Mouse (Mus musculus) midbrain, embryonic 15.5 days (tissue): ENCODE data around the gene Gm40460. TPM values are rescaled to one million over a fixed set of nuclear protein-coding genes. Genes with fewer than 3 reads are reported as not detected.
"Not testable (repeated sequence)": the region's sequence is repeated elsewhere in the genome, so short reads cannot be mapped to it uniquely, and the experiment has no call there.

ENCODE experiments used
- ATAC-seq: fragments of 200-750 bp; cut with Nextera tagmentation; replicated peaks from 2 replicates; pipeline ENCODE4 v1.8.0; 2017; ENCODE audit warnings: moderate TSS enrichment
- H3K27ac ChIP-seq: fragments of 300-500 bp; sonication (generic); 2 replicates; pipeline ENCODE4 v1.5.1; 2015; ENCODE audit warnings: mild to moderate bottlenecking, inconsistent platforms
- H3K27me3 ChIP-seq: fragments of 300-500 bp; sonication (generic); replicated peaks from 2 replicates; pipeline ENCODE4 v1.6.1; 2015; ENCODE audit warnings: inconsistent platforms
- H3K36me3 ChIP-seq: fragments of 300-500 bp; sonication (generic); replicated peaks from 2 replicates; pipeline ENCODE4 v1.6.1; 2015; ENCODE audit warnings: inconsistent platforms
- H3K4me1 ChIP-seq: fragments of 300-500 bp; sonication (generic); 2 replicates; pipeline ENCODE4 v1.6.1; 2015; ENCODE audit warnings: inconsistent platforms
- H3K4me2 ChIP-seq: fragments of 300-500 bp; sonication (generic); 2 replicates; pipeline ENCODE4 v1.6.1; 2015; ENCODE audit warnings: inconsistent platforms, mild to moderate bottlenecking, moderate library complexity
- H3K4me3 ChIP-seq: fragments of 300-500 bp; sonication (generic); 2 replicates; pipeline ENCODE4 v1.5.1; 2015; ENCODE audit warnings: mild to moderate bottlenecking, inconsistent platforms
- H3K9ac ChIP-seq: fragments of 300-500 bp; sonication (generic); 2 replicates; pipeline ENCODE4 v1.6.1; 2015; ENCODE audit warnings: mild to moderate bottlenecking, inconsistent platforms
- H3K9me3 ChIP-seq: fragments of 300-500 bp; sonication (generic); 2 replicates; pipeline ENCODE4 v1.6.1; 2016; ENCODE audit warnings: inconsistent platforms
- WGBS: fragments of 180-500 bp; shearing (Covaris S2); methylation state at CpG from one replicate; pipeline ENCODE4 v1.1.7; 2015; ENCODE audit warnings: mixed read lengths; 5-methylcytosine and 5-hydroxymethylcytosine counted together
- polyA plus RNA-seq: library from polyadenylated mRNA; unstranded; fragments of >200 nt; fragmentation: Nextera tagmentation; extraction: Ambion mirVana; gene quantifications from 2 replicates; pipeline ENCODE4 v1.2.1, GENCODE M21; 2015

Gene Gm40460
- polyA plus RNA-seq, 1 experiment from 2014 or later = not detected

DNA sequence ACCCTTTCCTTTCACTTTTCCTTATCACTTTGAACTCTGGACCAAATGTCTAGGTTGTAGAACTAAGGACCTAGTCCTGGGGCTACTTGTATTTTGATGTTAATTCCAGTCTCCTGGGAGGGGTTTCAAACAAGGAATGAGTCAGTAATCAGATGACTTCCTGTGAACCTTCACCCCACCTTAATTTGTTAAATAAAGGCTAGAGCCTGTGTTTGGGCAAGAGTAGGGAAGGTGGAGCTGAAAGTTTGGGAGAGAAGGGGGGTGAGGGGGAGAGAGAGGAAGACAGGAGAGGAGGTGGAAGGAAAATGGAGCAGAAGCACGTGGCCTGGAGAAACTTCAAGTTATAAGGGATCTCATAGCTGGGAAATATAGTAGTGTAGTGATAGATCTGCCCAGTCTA is 9.3 kb downstream of the Gm40460 start:
- Histone ChIP-seq H3K27ac (no peak overlapping the region), H3K4me2 (no peak overlapping the region), H3K9ac (no peak overlapping the region), H3K4me3 (no peak overlapping the region), H3K9me3 (no peaks in the 10 kb centered on the region), H3K27me3 (no peaks in the 10 kb centered on the region), H3K4me1 (no peaks in the 10 kb centered on the region), H3K36me3 (no peaks in the 10 kb centered on the region)
- ATAC-seq = no peak
- 40% methylated on average over 1 of the region's 1 CpGs for WGBS

- not testable (repeated sequence) for H3K9ac ChIP-seq, H3K4me3 ChIP-seq, H3K27me3 ChIP-seq, H3K36me3 ChIP-seq, ATAC-seq, H3K4me1 ChIP-seq, H3K4me2 ChIP-seq, H3K9me3 ChIP-seq, H3K27ac ChIP-seq
- WGBS = 52% methylated on average over 3 of the region's 3 CpGs
Measured at GRCm38 (mm10) chr7:142229871-142230270, 11.0 kb downstream of the Gm40460 start, which contains the start of gene Krtap5-5. Gene Krtap5-5 (minus strand): TSS chr7:142229971.

DNA sequence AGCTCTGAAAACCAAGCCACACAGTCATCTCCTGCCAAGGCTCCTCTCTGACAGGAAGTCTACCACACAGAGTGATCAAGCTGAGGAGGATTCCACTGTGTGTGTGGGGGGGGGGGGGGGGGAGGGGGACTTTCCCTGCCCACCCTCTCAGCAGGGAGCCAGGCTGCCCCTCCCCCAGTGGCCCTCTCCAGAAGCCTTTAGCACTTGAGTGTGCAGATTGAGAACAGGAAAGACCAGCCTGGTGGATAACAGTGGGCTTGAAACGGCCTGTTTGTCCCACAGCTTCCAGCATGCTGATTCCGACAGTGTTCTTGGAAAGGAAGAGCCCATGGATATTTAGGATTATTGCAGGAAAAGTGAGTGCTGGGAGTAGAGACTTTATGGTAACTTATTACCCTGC is 16.4 kb downstream of the Gm40460 start:
- Histone ChIP-seq H3K4me1 (no peaks in the 10 kb centered on the region), H3K9me3 (no peaks in the 10 kb centered on the region), H3K4me3 (no peak overlapping the region), H3K36me3 (no peaks in the 10 kb centered on the region), H3K4me2 (no peak overlapping the region), H3K27me3 (no peaks in the 10 kb centered on the region), H3K27ac (no peak overlapping the region), H3K9ac (no peak overlapping the region)
- WGBS = 57% methylated on average over 2 of the region's 2 CpGs
- ATAC-seq = no peak

DNA sequence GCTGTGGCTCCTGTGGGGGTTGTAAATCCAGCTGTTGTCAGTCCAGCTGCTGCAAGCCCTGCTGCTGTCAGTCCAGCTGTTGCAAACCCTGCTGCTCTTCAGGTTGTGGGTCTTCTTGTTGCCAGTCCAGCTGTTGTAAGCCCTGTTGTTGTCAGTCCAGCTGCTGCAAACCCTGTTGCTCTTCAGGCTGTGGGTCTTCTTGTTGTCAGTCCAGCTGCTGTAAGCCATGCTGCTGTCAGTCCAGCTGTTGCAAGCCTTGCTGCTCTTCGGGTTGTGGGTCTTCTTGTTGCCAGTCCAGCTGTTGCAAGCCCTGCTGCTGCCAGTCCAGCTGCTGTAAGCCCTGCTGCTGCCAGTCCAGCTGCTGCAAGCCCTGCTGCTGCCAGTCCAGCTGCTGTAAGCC is 28.7 kb downstream of the Gm40460 start:
- H3K4me2 ChIP-seq, ATAC-seq, H3K27ac ChIP-seq, H3K27me3 ChIP-seq, H3K9me3 ChIP-seq, H3K4me3 ChIP-seq, H3K4me1 ChIP-seq, H3K36me3 ChIP-seq, H3K9ac ChIP-seq: not testable (repeated sequence)
- 61% methylated on average over 1 of the region's 1 CpGs for WGBS

DNA sequence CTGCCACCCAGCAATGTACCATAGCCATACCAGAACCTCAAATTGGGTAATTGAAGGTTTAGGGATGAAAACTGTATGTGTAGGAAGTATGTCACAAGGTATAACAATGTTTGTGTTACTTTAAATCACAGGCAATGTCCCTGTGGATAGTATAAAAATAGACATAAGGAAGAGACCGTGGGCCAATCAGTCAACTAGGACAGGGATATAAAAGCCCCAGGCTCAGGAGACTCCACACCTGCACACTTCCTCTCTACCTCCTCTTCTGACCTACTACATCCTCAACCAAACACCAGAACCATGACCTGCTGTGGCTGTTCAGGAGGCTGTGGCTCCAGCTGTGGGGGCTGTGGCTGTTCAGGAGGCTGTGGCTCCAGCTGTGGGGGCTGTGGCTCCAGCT is 29.3 kb downstream of the Gm40460 start, which contains the start of gene Gm7579:
TSS of gene Gm7579 (plus strand) at position 301 of the 400 bp plus-strand sequence.
- ATAC-seq = no peak
- H3K27me3 ChIP-seq = no peaks in the 10 kb centered on the region
- WGBS = 84% methylated on average over 1 of the region's 1 CpGs
- no peak within 1 kb of the TSS for H3K9ac ChIP-seq
- no peaks in the 10 kb centered on the region for H3K4me1 ChIP-seq
- H3K4me2 ChIP-seq = no peak within 1 kb of the TSS
- H3K36me3 ChIP-seq = no peaks in the 10 kb centered on the region
- H3K9me3 ChIP-seq = no peaks in the 10 kb centered on the region
- H3K4me3 ChIP-seq = no peak within 1 kb of the TSS
- no peak within 1 kb of the TSS for H3K27ac ChIP-seq

- H3K27me3 ChIP-seq, H3K4me3 ChIP-seq, H3K9ac ChIP-seq, H3K4me1 ChIP-seq, ATAC-seq, H3K27ac ChIP-seq, H3K36me3 ChIP-seq, H3K9me3 ChIP-seq, H3K4me2 ChIP-seq: not testable (repeated sequence)
- WGBS = 71% methylated on average over 5 of the region's 5 CpGs
Measured at GRCm38 (mm10) chr7:142206891-142207290, 34.0 kb downstream of the Gm40460 start.

DNA sequence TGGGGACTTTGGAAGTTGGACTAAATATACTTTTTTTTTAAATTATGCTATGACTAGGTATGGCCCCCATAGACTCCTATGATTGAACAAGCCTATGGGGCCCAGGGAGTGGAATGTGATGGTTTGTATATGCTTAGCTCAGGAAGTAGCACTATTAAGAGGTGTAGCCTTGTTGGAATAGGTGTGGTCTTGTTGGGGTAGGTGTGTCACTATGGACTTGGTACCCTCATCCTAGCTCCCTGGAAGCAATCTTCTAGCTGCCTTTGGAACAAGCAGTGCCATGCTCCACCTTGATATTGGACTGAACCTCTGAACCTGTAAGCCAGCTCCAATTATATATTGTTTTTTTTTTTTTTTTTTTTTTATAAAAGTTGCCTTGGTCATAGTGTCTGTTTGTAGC is 35.4 kb downstream of the Gm40460 start:
- Histone ChIP-seq H3K27ac (no peak overlapping the region), H3K9ac (no peak overlapping the region)

GRCm38 (mm10) chr7:142201064-142201463 is 39.8 kb downstream of the Gm40460 start, which contains the start of gene Krtap5-3:
Gene Krtap5-3 (plus strand): TSS chr7:142201364.
- no peak within 1 kb of the TSS for H3K9ac ChIP-seq
- no peaks in the 10 kb centered on the region for H3K27me3 ChIP-seq
- no peaks in the 10 kb centered on the region for H3K36me3 ChIP-seq
- no peak within 1 kb of the TSS for H3K4me2 ChIP-seq
- H3K9me3 ChIP-seq = no peaks in the 10 kb centered on the region
- no peak within 1 kb of the TSS for H3K4me3 ChIP-seq
- 79% methylated on average over 1 of the region's 1 CpGs for WGBS
- no peak for ATAC-seq
- H3K27ac ChIP-seq = no peak within 1 kb of the TSS
- H3K4me1 ChIP-seq = no peaks in the 10 kb centered on the region

More for the DNA sequence above, 35.4 kb downstream of the Gm40460 start:
- Histone ChIP-seq H3K4me3 (no peak overlapping the region), H3K36me3 (no peaks in the 10 kb centered on the region), H3K27me3 (no peaks in the 10 kb centered on the region), H3K9me3 (no peaks in the 10 kb centered on the region), H3K4me1 (no peaks in the 10 kb centered on the region), H3K4me2 (no peak overlapping the region)
- no peak for ATAC-seq

DNA sequence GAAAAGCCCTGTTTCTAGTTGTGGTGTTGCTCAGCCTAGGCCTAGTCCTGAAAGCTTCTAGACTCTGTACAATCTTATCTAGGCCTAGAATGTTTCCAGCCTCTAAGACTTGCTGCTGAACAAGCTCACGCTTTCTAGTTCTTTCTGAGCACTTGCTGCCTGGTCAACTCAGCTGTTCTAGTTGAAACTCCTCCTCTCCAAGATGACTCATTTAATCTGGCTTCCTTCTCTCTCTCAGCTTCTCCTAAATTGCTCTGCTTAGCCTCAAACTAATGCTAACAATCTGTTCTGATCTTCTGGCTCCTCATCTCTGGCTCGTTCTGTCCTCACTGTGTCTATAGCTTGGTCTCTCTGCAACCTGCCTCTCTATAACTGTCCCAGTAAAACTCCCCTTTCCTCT is 42.1 kb downstream of the Gm40460 start:
- Histone ChIP-seq H3K27me3 (no peaks in the 10 kb centered on the region), H3K9ac (no peak overlapping the region), H3K4me3 (no peak overlapping the region), H3K4me2 (no peak overlapping the region), H3K27ac (no peak overlapping the region), H3K9me3 (no peaks in the 10 kb centered on the region), H3K4me1 (no peaks in the 10 kb centered on the region), H3K36me3 (no peaks in the 10 kb centered on the region)
- 86% methylated on average over 2 of the region's 2 CpGs for WGBS
- no peak for ATAC-seq

Other genes starting within 250 kb of the Gm40460 start
- gene Mob2, start 180.0 kb downstream of the Gm40460 start, polyA plus RNA-seq = 53.9 and 57.8 TPM in 2 replicates
- 134 and 135 TPM in 2 replicates for gene Dusp8, start 145.2 kb downstream of the Gm40460 start, polyA plus RNA-seq
- 0.36 and 0.65 TPM in 2 replicates for gene Gm45618, start 120.3 kb downstream of the Gm40460 start, polyA plus RNA-seq
- gene Gm39115, start 105.0 kb downstream of the Gm40460 start, polyA plus RNA-seq = not detected in 2 replicates
- not detected in 2 replicates for gene Gm45337, start 96.5 kb downstream of the Gm40460 start, polyA plus RNA-seq
- not detected in 2 replicates for gene Gm29735, start 84.0 kb downstream of the Gm40460 start, polyA plus RNA-seq
- gene Gm4553, start 75.3 kb downstream of the Gm40460 start, polyA plus RNA-seq = not detected in 2 replicates
- not detected in 2 replicates for gene Krtap5-2, start 65.1 kb downstream of the Gm40460 start, polyA plus RNA-seq
- not detected in 2 replicates for gene Gm10153, start 50.7 kb downstream of the Gm40460 start, polyA plus RNA-seq
- gene Krtap5-3, start 39.7 kb downstream of the Gm40460 start, polyA plus RNA-seq = not detected in 2 replicates
- not detected in 2 replicates for gene Gm7579, start 29.2 kb downstream of the Gm40460 start, polyA plus RNA-seq
- not detected in 2 replicates for gene Krtap5-5, start 11.1 kb downstream of the Gm40460 start, polyA plus RNA-seq
- gene Gm2431, start 17.3 kb upstream of the Gm40460 start, polyA plus RNA-seq = not detected in 2 replicates
- not detected in 2 replicates for gene Gm4559, start 33.3 kb upstream of the Gm40460 start, polyA plus RNA-seq
- gene Krtap5-1, start 56.0 kb upstream of the Gm40460 start, polyA plus RNA-seq = not detected in 2 replicates
- gene Krtap5-4, start 62.5 kb upstream of the Gm40460 start, polyA plus RNA-seq = not detected in 2 replicates
- 9.5 and 10.1 TPM in 2 replicates for gene Ifitm10, start 132.7 kb upstream of the Gm40460 start, polyA plus RNA-seq
- gene Gm49369, start 141.6 kb upstream of the Gm40460 start, polyA plus RNA-seq = 1.4 and 4.4 TPM in 2 replicates
- 254 and 288 TPM in 2 replicates for gene Ctsd, start 147.0 kb upstream of the Gm40460 start, polyA plus RNA-seq
- not detected in 2 replicates for gene Syt8, start 193.8 kb upstream of the Gm40460 start, polyA plus RNA-seq
- gene Tnni2, start 200.7 kb upstream of the Gm40460 start, polyA plus RNA-seq = 0.25 and 0.74 TPM in 2 replicates
- 3.7 and 5.4 TPM in 2 replicates for gene Lsp1, start 219.7 kb upstream of the Gm40460 start, polyA plus RNA-seq